Mouse (Mus musculus) ES-E14 (cell line): ENCODE measurements around the gene Atp8b4.

ENCODE experiments used
- ZC3H11A ChIP-seq: IDR thresholded peaks from 2 replicates; pipeline ENCODE4 v1.6.1; 2012; ENCODE audit warnings: low read depth, mild to moderate bottlenecking, inconsistent platforms, low read length, borderline replicate concordance
- ZNF384 ChIP-seq: IDR thresholded peaks from 2 replicates; pipeline ENCODE4 v1.6.1; 2012; ENCODE audit warnings: low read depth, low read length, inconsistent platforms

DNA sequence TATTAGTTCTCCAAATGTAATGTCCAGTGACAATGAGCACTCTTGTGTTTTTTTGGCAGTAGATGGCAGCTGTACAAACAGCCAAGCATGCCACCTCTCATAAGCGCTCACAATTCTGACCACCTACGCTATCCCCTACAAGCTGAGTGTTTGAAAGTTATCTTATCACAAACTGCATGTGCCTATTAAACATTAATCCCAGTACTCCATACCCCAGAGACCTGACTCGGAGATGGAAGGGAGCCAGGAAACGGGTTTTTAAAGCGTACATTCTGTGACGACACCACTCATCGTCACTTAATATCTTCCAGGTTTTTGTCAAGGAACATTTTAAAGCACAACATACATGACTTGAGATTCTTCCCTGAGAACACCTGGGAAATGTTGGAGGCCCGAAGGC lies 128.8 kb downstream of the Atp8b4 start:
- no peak for TF ChIP-seq ZNF384
- TF ChIP-seq ZC3H11A: no peak
